8 mouse cellular contexts compared by ENCODE assay signal in the genomic region with DNA sequence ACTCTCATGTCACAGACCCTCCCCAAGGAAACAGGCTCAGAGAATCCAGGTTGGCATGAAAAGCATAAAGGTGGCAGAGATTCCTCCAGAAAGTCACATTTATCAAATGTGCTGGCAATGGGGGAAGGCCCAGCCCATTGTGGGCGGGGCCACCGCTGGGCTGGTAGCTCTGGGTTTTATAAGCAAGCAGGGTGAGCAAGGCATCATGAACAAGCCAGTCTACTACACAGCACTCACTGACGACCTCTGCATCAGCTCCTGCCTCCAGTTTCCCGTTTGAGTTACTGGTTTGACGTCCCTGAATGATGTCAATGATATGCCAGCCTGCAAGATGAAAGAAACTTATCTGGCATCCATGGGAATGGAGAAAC. TPM values are rescaled to one million over a fixed set of nuclear protein-coding genes. Genes with fewer than 3 reads are reported as not detected.
DNase-seq lines count a peak whose midpoint lies in the region; ATAC-seq lines count a peak whose summit lies in the region.

No protein-coding gene starts in this region.

- no peak overlapping the region for H3K4me3 ChIP-seq in intestine, embryonic 15.5 days (replicated peaks)
- H3K4me3 ChIP-seq in stomach, embryonic 16.5 days (replicated peaks; ENCODE audit: low read length): no peak overlapping the region
- H3K4me3 ChIP-seq in midbrain, embryonic 16.5 days (ENCODE audit: low read depth, low read length): no peak overlapping the region

- H3K27ac ChIP-seq in intestine, embryonic 15.5 days: peak overlapping the region; percentile 81
- H3K27ac ChIP-seq in stomach, embryonic 16.5 days (ENCODE audit: low read length): peak overlapping the region; percentile 88
- H3K27ac ChIP-seq in midbrain, embryonic 16.5 days (ENCODE audit: low read length): no peak overlapping the region

- H3K36me3 ChIP-seq in intestine, embryonic 15.5 days: no peaks in the 10 kb centered on the region
- no peaks in the 10 kb centered on the region for H3K36me3 ChIP-seq in stomach, embryonic 16.5 days (ENCODE audit: control insufficient read depth, insufficient read depth, low read length)
- no peaks in the 10 kb centered on the region for H3K36me3 ChIP-seq in midbrain, embryonic 16.5 days (ENCODE audit: control insufficient read depth, insufficient read depth, low read length)

- DNase-seq in adrenal gland, postnatal 10 days: peak; percentile 46
- DNase-seq in adrenal gland, adult 18-20 months (ENCODE audit: low spot score in 2 of 2): no peak
- DNase-seq in thymus, postnatal 0 days (ENCODE audit: low spot score): peak; percentile 35
- DNase-seq in thymus, postnatal 14 days: no peak
- no peak for DNase-seq in right cerebral cortex, postnatal 4 days

- H3K4me1 ChIP-seq in intestine, embryonic 15.5 days (replicated peaks): peaks cover 15% of the 10 kb centered on the region
- peaks cover 14% of the 10 kb centered on the region; the same call in 1 of the 2 replicates for H3K4me1 ChIP-seq in stomach, embryonic 16.5 days (ENCODE audit: control insufficient read depth, insufficient read depth, low read length)
- H3K4me1 ChIP-seq in midbrain, embryonic 16.5 days (ENCODE audit: control insufficient read depth, insufficient read depth, low read length): no peaks in the 10 kb centered on the region

- H3K9me3 ChIP-seq in intestine, embryonic 15.5 days: no peaks in the 10 kb centered on the region
- no peaks in the 10 kb centered on the region for H3K9me3 ChIP-seq in stomach, embryonic 16.5 days (replicated peaks; ENCODE audit: control insufficient read depth, low read length)
- no peaks in the 10 kb centered on the region for H3K9me3 ChIP-seq in midbrain, embryonic 16.5 days (replicated peaks; ENCODE audit: control insufficient read depth, low read length, poor library complexity, severe bottlenecking)

- peak; percentile 84 for ATAC-seq in intestine, embryonic 15.5 days
- peak; percentile 71 for ATAC-seq in stomach, embryonic 16.5 days (ENCODE audit: insufficient read depth, low FRiP score)
- ATAC-seq in midbrain, embryonic 16.5 days: no peak

- H3K27me3 ChIP-seq in intestine, embryonic 15.5 days (replicated peaks): no peaks in the 10 kb centered on the region
- no peaks in the 10 kb centered on the region for H3K27me3 ChIP-seq in stomach, embryonic 16.5 days (ENCODE audit: control insufficient read depth, insufficient read depth, low read length)
- no peaks in the 10 kb centered on the region for H3K27me3 ChIP-seq in midbrain, embryonic 16.5 days (ENCODE audit: control insufficient read depth, insufficient read depth, low read depth, low read length)

- H3K9ac ChIP-seq in intestine, embryonic 15.5 days: no peak overlapping the region
- 0 out of 2 replicates have a peak overlapping the region, but pooled peaks have one; percentile 8 for H3K9ac ChIP-seq in stomach, embryonic 16.5 days (ENCODE audit: low read length)
- no peak overlapping the region for H3K9ac ChIP-seq in midbrain, embryonic 16.5 days (ENCODE audit: low read depth, low read length)

- H3K4me2 ChIP-seq in intestine, embryonic 15.5 days (replicated peaks): peak overlapping the region; percentile 42
- peak overlapping the region; percentile 25; the same call in 1 of the 2 replicates for H3K4me2 ChIP-seq in stomach, embryonic 16.5 days (ENCODE audit: low read depth, low read length)
- H3K4me2 ChIP-seq in midbrain, embryonic 16.5 days (ENCODE audit: low read length): no peak overlapping the region

- WGBS in intestine, embryonic 15.5 days: 11% methylated on average over 5 of the region's 5 CpGs
- 21% methylated on average over 5 of the region's 5 CpGs for WGBS in stomach, embryonic 16.5 days
- WGBS in midbrain, embryonic 16.5 days: 35% methylated on average over 5 of the region's 5 CpGs

RNA-seq across cellular contexts. Expression of gene Pacsin2, which starts 10.0 kb away (rescaled TPM):
- 10 to 100 TPM; 69.9 to 76.3 TPM for total RNA-seq in adrenal gland, postnatal 10 days (2021)
- total RNA-seq in adrenal gland, adult 18-20 months (2021): 10 to 100 TPM; 88.9 to 94.8 TPM
- polyA plus RNA-seq in thymus, postnatal 0 days (2015; fragmentation: Nextera tagmentation; extraction: Ambion mirVana): 24.7 and 24.8 TPM in 2 replicates
- polyA plus RNA-seq in intestine, embryonic 15.5 days (2015; fragmentation: Nextera tagmentation; extraction: Ambion mirVana): 70.8 and 78.1 TPM in 2 replicates
- 64.5 and 67.9 TPM in 2 replicates for polyA plus RNA-seq in stomach, embryonic 16.5 days (2015; fragmentation: Nextera tagmentation; extraction: Ambion mirVana)
- 23.4 and 23.5 TPM in 2 replicates for polyA plus RNA-seq in midbrain, embryonic 16.5 days (2015; fragmentation: Nextera tagmentation; extraction: Ambion mirVana)

RNA-seq across cellular contexts. Expression of gene Ttll1, which starts 36.2 kb away (rescaled TPM):
- 1 to 10 TPM; 7.0 to 9.5 TPM for total RNA-seq in adrenal gland, postnatal 10 days (2021)
- total RNA-seq in adrenal gland, adult 18-20 months (2021): 1 to 10 TPM; 6.9 to 8.8 TPM
- polyA plus RNA-seq in thymus, postnatal 0 days (2015; fragmentation: Nextera tagmentation; extraction: Ambion mirVana): 8.9 and 11.8 TPM in 2 replicates
- polyA plus RNA-seq in intestine, embryonic 15.5 days (2015; fragmentation: Nextera tagmentation; extraction: Ambion mirVana): 17.1 and 18.4 TPM in 2 replicates
- 20.9 and 21.0 TPM in 2 replicates for polyA plus RNA-seq in stomach, embryonic 16.5 days (2015; fragmentation: Nextera tagmentation; extraction: Ambion mirVana)
- polyA plus RNA-seq in midbrain, embryonic 16.5 days (2015; fragmentation: Nextera tagmentation; extraction: Ambion mirVana): 130 TPM in 2 replicates

RNA-seq across cellular contexts. Expression of gene Bik, which starts 52.2 kb away (rescaled TPM):
- total RNA-seq in adrenal gland, postnatal 10 days (2021): 10 to 100 TPM; 10.4 to 12.1 TPM
- 1 to 10 TPM; 3.9 to 4.8 TPM for total RNA-seq in adrenal gland, adult 18-20 months (2021)
- 3.9 and 4.3 TPM in 2 replicates for polyA plus RNA-seq in thymus, postnatal 0 days (2015; fragmentation: Nextera tagmentation; extraction: Ambion mirVana)
- 4.3 and 5.6 TPM in 2 replicates for polyA plus RNA-seq in intestine, embryonic 15.5 days (2015; fragmentation: Nextera tagmentation; extraction: Ambion mirVana)
- polyA plus RNA-seq in stomach, embryonic 16.5 days (2015; fragmentation: Nextera tagmentation; extraction: Ambion mirVana): 6.8 and 7.0 TPM in 2 replicates
- 0.26 and 0.55 TPM in 2 replicates for polyA plus RNA-seq in midbrain, embryonic 16.5 days (2015; fragmentation: Nextera tagmentation; extraction: Ambion mirVana)

Comparison
In these comparisons a context has a peak if more than half of its experiments do, and no peak if none do; other contexts are left out.
1. DNase-seq: peak in adrenal gland, postnatal 10 days (single experiment) and thymus, postnatal 0 days (single experiment); none in adrenal gland, adult 18-20 months (0 of 2), thymus, postnatal 14 days (single experiment) and right cerebral cortex, postnatal 4 days (single experiment).